Mouse (Mus musculus): ENCODE data around the gene Adipoq. TPM values are rescaled to one million over a fixed set of nuclear protein-coding genes. Genes with fewer than 3 reads are reported as not detected.

Gene Adipoq
- polyA plus RNA-seq, 1 experiment from 2014 or later: not detected

DNA sequence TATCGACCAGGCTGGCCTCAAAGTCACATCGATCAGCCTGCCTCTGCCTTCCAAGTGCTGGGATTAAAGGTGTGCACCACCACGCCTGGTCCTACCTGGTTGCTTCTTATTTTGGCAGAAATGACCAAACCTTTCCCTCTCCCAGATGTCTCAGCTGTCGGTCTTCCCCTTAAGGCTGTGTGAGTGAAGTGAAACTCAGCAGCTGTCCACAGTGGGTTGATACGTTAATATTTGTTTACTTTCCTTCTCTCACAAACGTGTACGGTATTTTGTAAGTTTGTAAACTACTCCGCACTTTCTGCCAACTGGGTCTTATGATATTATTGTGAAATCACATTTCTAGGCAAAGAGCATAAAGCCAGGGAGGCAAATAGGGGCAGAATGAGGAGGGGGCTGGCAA, 3.1 kb downstream of the Adipoq start:
- no peak overlapping the region for H3K4me2 ChIP-seq
- no peak overlapping the region for H3K27ac ChIP-seq (ENCODE audit: low read depth, low read length)
- no peak for ATAC-seq (ENCODE audit: low FRiP score)
- no peaks in the 10 kb centered on the region for H3K36me3 ChIP-seq (ENCODE audit: control insufficient read depth, insufficient read depth, low read length)
- no peak for DNase-seq (ENCODE audit: low spot score, missing footprints)
- WGBS: 84% methylated on average over 8 of the region's 8 CpGs
- no peaks in the 10 kb centered on the region for H3K27me3 ChIP-seq (ENCODE audit: control insufficient read depth, insufficient read depth, low read length)
- H3K4me3 ChIP-seq (ENCODE audit: low read depth, low read length): no peak overlapping the region
- no peak overlapping the region for H3K9ac ChIP-seq (ENCODE audit: low read length)
- no peaks in the 10 kb centered on the region for H3K4me1 ChIP-seq (ENCODE audit: control insufficient read depth, insufficient read depth, low read length)
- H3K9me3 ChIP-seq (ENCODE audit: control insufficient read depth, low read length): no peaks in the 10 kb centered on the region

DNA sequence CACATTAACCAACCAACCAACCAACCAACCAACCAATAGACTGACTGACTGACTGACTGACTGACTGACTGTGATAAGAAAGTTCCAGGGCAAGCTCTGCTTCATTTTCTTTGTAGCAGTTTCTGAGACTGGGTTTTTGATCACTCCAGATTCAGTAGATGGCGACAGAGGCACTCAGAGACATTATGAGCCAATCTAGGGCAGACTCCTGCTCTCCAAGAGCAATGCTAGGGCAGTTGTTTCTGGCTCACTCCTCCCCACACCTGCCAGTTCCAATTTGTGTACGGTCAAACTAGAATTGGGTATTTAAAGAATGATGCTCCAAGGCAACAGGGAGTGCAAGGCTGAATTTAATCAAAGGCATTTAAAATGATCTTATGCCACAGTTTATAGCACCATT, 5.1 kb downstream of the Adipoq start:
- ATAC-seq (ENCODE audit: low FRiP score): no peak
- no peak overlapping the region for H3K9ac ChIP-seq (ENCODE audit: low read length)
- WGBS: 40% methylated on average over 2 of the region's 2 CpGs
- H3K4me3 ChIP-seq (ENCODE audit: low read depth, low read length): no peak overlapping the region
- no peak overlapping the region for H3K4me2 ChIP-seq
- no peaks in the 10 kb centered on the region for H3K4me1 ChIP-seq (ENCODE audit: control insufficient read depth, insufficient read depth, low read length)
- H3K9me3 ChIP-seq (ENCODE audit: control insufficient read depth, low read length): no peaks in the 10 kb centered on the region
- no peaks in the 10 kb centered on the region for H3K36me3 ChIP-seq (ENCODE audit: control insufficient read depth, insufficient read depth, low read length)
- no peaks in the 10 kb centered on the region for H3K27me3 ChIP-seq (ENCODE audit: control insufficient read depth, insufficient read depth, low read length)
- DNase-seq (ENCODE audit: low spot score, missing footprints): no peak
- no peak overlapping the region for H3K27ac ChIP-seq (ENCODE audit: low read depth, low read length)

DNA sequence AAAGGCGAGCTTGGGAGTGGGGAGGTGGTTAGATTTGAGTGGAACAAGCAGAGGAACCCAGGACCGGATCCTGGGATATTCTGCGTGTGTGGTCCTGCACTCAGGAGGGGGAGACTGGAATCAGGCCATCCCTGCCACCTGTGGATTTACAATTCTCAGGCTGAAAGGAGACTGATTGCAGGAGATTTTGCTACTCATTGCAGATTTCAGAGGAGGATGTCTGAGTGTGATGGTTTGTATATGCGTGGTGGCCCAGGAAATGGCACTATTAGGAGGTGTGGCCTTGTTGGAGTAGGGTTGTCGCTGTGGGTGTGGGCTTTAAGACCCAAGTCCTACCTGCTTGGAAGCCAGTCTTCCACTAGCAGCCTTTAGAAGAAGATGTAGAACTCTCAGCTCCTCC, 7.9 kb downstream of the Adipoq start:
- ATAC-seq (ENCODE audit: low FRiP score) (no peak), DNase-seq (ENCODE audit: low spot score, missing footprints) (no peak)
- Histone ChIP-seq H3K9me3 (ENCODE audit: control insufficient read depth, low read length) (no peaks in the 10 kb centered on the region), H3K4me3 (ENCODE audit: low read depth, low read length) (no peak overlapping the region), H3K27ac (ENCODE audit: low read depth, low read length) (no peak overlapping the region), H3K9ac (ENCODE audit: low read length) (no peak overlapping the region), H3K36me3 (ENCODE audit: control insufficient read depth, insufficient read depth, low read length) (no peaks in the 10 kb centered on the region), H3K4me2 (no peak overlapping the region), H3K4me1 (ENCODE audit: control insufficient read depth, insufficient read depth, low read length) (no peaks in the 10 kb centered on the region), H3K27me3 (ENCODE audit: control insufficient read depth, insufficient read depth, low read length) (no peaks in the 10 kb centered on the region)
- 83% methylated on average over 5 of the region's 5 CpGs for WGBS

DNA sequence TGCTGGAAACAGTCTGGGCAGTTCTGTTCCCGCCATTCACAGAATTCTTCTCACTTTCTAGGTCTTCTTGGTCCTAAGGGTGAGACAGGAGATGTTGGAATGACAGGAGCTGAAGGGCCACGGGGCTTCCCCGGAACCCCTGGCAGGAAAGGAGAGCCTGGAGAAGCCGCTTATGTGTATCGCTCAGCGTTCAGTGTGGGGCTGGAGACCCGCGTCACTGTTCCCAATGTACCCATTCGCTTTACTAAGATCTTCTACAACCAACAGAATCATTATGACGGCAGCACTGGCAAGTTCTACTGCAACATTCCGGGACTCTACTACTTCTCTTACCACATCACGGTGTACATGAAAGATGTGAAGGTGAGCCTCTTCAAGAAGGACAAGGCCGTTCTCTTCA, 10.7 kb downstream of the Adipoq start:
- Histone ChIP-seq H3K4me2 (no peak overlapping the region), H3K27me3 (ENCODE audit: control insufficient read depth, insufficient read depth, low read length) (no peaks in the 10 kb centered on the region), H3K36me3 (ENCODE audit: control insufficient read depth, insufficient read depth, low read length) (no peaks in the 10 kb centered on the region), H3K4me3 (ENCODE audit: low read depth, low read length) (no peak overlapping the region), H3K27ac (ENCODE audit: low read depth, low read length) (no peak overlapping the region), H3K9me3 (ENCODE audit: control insufficient read depth, low read length) (no peaks in the 10 kb centered on the region), H3K4me1 (ENCODE audit: control insufficient read depth, insufficient read depth, low read length) (no peaks in the 10 kb centered on the region), H3K9ac (ENCODE audit: low read length) (no peak overlapping the region)
- ATAC-seq (ENCODE audit: low FRiP score) (no peak), DNase-seq (ENCODE audit: low spot score, missing footprints) (no peak)
- WGBS: 93% methylated on average over 13 of the region's 13 CpGs

DNA sequence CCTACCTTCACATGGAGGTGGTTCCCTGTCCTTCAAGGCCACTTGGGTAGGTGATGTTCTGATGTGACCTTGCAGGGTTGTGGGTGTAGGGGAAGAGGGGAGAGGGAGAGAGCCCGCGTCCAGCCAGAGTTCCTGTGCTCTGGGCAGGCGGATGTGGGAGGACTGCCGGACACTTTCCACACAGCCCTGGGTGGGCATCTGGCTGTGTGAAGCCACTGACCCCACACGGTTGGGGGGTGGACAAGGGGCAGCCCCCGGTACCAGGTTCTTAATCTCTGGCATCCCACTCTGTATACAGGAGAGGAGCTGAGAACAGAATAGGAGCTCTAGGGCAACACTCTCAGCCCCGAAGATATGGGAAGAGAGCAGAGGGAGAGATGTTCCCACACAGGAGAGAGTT, 12.0 kb downstream of the Adipoq start:
- no peak for ATAC-seq (ENCODE audit: low FRiP score)
- no peak overlapping the region for H3K4me3 ChIP-seq (ENCODE audit: low read depth, low read length)
- H3K9ac ChIP-seq (ENCODE audit: low read length): no peak overlapping the region
- no peaks in the 10 kb centered on the region for H3K9me3 ChIP-seq (ENCODE audit: control insufficient read depth, low read length)
- no peak overlapping the region for H3K27ac ChIP-seq (ENCODE audit: low read depth, low read length)
- WGBS: 91% methylated on average over 7 of the region's 7 CpGs
- H3K36me3 ChIP-seq (ENCODE audit: control insufficient read depth, insufficient read depth, low read length): no peaks in the 10 kb centered on the region
- no peak overlapping the region for H3K4me2 ChIP-seq
- no peaks in the 10 kb centered on the region for H3K27me3 ChIP-seq (ENCODE audit: control insufficient read depth, insufficient read depth, low read length)
- H3K4me1 ChIP-seq (ENCODE audit: control insufficient read depth, insufficient read depth, low read length): no peaks in the 10 kb centered on the region
- DNase-seq (ENCODE audit: low spot score, missing footprints): no peak

DNA sequence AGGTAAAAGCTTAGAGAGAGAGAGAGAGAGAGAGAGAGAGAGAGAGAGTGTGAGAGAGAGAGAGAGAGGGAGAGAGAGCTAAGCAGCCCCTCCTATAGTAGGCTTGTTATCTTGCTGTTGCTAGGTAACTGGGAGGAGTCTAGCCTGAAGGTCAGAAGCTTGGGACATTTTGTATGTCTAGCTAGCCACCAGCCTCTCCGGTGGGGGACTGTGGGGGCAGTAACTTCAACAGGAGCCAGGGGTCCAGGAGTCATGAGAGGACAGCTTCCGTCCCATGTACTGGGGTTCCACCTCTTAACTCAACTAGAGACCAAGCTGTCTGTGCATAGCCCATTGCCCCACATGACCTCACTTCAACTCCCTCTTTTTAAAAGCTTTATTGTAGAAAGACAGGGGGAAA, 12.6 kb downstream of the Adipoq start:
- no peak for ATAC-seq (ENCODE audit: low FRiP score)
- 67% methylated on average over 2 of the region's 2 CpGs for WGBS
- no peak overlapping the region for H3K4me3 ChIP-seq (ENCODE audit: low read depth, low read length)

DNA sequence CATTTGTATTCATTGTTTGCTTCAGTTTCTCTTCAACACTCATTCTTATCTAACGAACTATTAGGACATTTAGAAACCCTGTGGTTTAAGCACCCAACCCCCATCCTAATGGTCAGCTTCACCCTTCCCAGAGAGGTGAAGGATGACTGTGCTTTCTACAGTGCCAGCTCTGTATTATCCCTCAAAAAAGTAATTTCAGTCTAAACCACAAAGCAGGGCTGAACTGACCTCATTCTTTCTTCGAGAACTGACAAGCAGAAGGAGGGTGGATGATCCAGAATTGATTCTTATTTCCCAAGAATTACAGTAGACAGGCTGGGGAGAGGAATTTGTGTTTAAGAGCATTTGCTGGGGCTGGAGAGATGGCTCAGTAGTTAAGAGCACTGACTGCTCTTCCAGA, 13.4 kb downstream of the Adipoq start:
- H3K9me3 ChIP-seq (ENCODE audit: control insufficient read depth, low read length): no peaks in the 10 kb centered on the region
- no peak overlapping the region for H3K27ac ChIP-seq (ENCODE audit: low read depth, low read length)
- no peaks in the 10 kb centered on the region for H3K27me3 ChIP-seq (ENCODE audit: control insufficient read depth, insufficient read depth, low read length)
- no peak for ATAC-seq (ENCODE audit: low FRiP score)
- DNase-seq (ENCODE audit: low spot score, missing footprints): no peak
- H3K4me1 ChIP-seq (ENCODE audit: control insufficient read depth, insufficient read depth, low read length): no peaks in the 10 kb centered on the region
- no peak overlapping the region for H3K4me2 ChIP-seq
- WGBS: 77% methylated on average over 2 of the region's 2 CpGs
- no peak overlapping the region for H3K9ac ChIP-seq (ENCODE audit: low read length)
- H3K4me3 ChIP-seq (ENCODE audit: low read depth, low read length): no peak overlapping the region
- H3K36me3 ChIP-seq (ENCODE audit: control insufficient read depth, insufficient read depth, low read length): no peaks in the 10 kb centered on the region

More for the DNA sequence above, 12.6 kb downstream of the Adipoq start:
- Histone ChIP-seq H3K9ac (ENCODE audit: low read length) (no peak overlapping the region), H3K4me1 (ENCODE audit: control insufficient read depth, insufficient read depth, low read length) (no peaks in the 10 kb centered on the region), H3K27ac (ENCODE audit: low read depth, low read length) (no peak overlapping the region), H3K4me2 (no peak overlapping the region), H3K36me3 (ENCODE audit: control insufficient read depth, insufficient read depth, low read length) (no peaks in the 10 kb centered on the region), H3K27me3 (ENCODE audit: control insufficient read depth, insufficient read depth, low read length) (no peaks in the 10 kb centered on the region), H3K9me3 (ENCODE audit: control insufficient read depth, low read length) (no peaks in the 10 kb centered on the region)
- DNase-seq (ENCODE audit: low spot score, missing footprints): no peak

DNA sequence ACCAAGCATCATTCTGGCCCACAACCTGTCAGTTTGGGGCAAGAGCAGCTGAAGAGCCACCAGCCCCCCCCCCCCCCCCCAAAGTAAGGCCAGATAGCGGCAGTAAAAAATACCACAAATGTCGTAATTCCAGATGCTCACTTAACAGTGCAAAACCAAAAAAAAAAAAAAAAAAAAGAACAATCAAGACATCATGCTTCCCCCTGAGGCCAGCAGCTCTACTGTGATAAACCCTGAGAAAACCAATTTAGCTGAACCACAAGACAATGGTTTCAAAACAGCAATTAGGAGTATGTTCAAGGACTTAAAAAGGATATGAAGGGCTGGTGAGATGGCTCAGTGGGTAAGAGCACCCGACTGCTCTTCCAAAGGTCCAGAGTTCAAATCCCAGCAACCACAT, 15.8 kb downstream of the Adipoq start:
- ATAC-seq (ENCODE audit: low FRiP score): no peak
- H3K36me3 ChIP-seq (ENCODE audit: control insufficient read depth, insufficient read depth, low read length): no peaks in the 10 kb centered on the region

DNA sequence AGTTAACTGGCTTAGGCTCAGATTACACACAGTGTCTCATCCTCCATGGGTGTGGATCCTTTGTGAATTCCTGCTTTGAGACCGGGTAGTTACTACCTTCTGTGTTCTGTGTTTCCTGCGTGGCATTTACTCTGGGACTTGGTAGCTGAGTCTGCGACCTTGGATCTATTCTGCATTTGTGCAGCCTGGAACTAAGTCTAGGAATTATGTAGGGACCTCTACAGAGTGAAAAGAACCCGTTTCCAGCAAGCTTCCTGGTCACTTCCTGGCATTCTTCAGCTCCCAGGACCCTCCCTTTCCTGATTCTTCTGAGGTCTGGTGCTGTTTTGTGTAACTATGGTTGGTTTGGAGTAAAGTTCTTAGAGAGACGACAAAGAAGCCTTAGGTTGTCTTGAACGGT, 18.1 kb downstream of the Adipoq start:
- H3K36me3 ChIP-seq (ENCODE audit: control insufficient read depth, insufficient read depth, low read length): no peaks in the 10 kb centered on the region
- WGBS: 68% methylated on average over 6 of the region's 6 CpGs
- H3K4me1 ChIP-seq (ENCODE audit: control insufficient read depth, insufficient read depth, low read length): no peaks in the 10 kb centered on the region
- H3K27me3 ChIP-seq (ENCODE audit: control insufficient read depth, insufficient read depth, low read length): no peaks in the 10 kb centered on the region
- H3K9ac ChIP-seq (ENCODE audit: low read length): no peak overlapping the region
- no peak for ATAC-seq (ENCODE audit: low FRiP score)
- DNase-seq (ENCODE audit: low spot score, missing footprints): no peak
- no peaks in the 10 kb centered on the region for H3K9me3 ChIP-seq (ENCODE audit: control insufficient read depth, low read length)
- H3K4me3 ChIP-seq (ENCODE audit: low read depth, low read length): no peak overlapping the region
- H3K4me2 ChIP-seq: no peak overlapping the region
- no peak overlapping the region for H3K27ac ChIP-seq (ENCODE audit: low read depth, low read length)

More for the DNA sequence above, 15.8 kb downstream of the Adipoq start:
- DNase-seq (ENCODE audit: low spot score, missing footprints): no peak
- Histone ChIP-seq H3K9ac (ENCODE audit: low read length) (no peak overlapping the region), H3K4me1 (ENCODE audit: control insufficient read depth, insufficient read depth, low read length) (no peaks in the 10 kb centered on the region), H3K4me3 (ENCODE audit: low read depth, low read length) (no peak overlapping the region), H3K27ac (ENCODE audit: low read depth, low read length) (no peak overlapping the region), H3K4me2 (no peak overlapping the region), H3K9me3 (ENCODE audit: control insufficient read depth, low read length) (no peaks in the 10 kb centered on the region), H3K27me3 (ENCODE audit: control insufficient read depth, insufficient read depth, low read length) (no peaks in the 10 kb centered on the region)
- WGBS: 99% methylated on average over 3 of the region's 3 CpGs

DNA sequence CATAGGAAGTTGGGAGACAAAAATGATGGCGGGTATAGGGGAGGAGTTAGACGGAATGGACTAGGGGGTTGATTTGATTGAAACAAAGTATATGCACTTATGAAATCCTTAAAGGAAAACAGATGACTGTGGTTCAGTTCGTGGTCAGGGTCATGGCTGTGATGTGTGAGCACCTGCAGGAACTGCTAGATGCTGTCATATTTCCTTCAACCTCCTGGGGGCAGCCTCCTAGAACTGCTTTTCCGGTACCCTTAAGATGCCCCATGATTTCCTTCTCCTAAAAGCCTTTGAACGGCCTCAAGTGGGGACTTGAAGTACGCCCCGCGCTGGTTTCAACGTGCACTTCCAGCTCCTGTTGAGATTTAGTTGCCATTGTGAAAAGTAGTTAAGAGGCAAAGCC, 19.1 kb downstream of the Adipoq start:
- Histone ChIP-seq H3K9ac (ENCODE audit: low read length) (no peak overlapping the region), H3K4me2 (no peak overlapping the region), H3K4me1 (ENCODE audit: control insufficient read depth, insufficient read depth, low read length) (no peaks in the 10 kb centered on the region), H3K27ac (ENCODE audit: low read depth, low read length) (no peak overlapping the region), H3K36me3 (ENCODE audit: control insufficient read depth, insufficient read depth, low read length) (no peaks in the 10 kb centered on the region), H3K4me3 (ENCODE audit: low read depth, low read length) (no peak overlapping the region), H3K27me3 (ENCODE audit: control insufficient read depth, insufficient read depth, low read length) (no peaks in the 10 kb centered on the region), H3K9me3 (ENCODE audit: control insufficient read depth, low read length) (no peaks in the 10 kb centered on the region)
- WGBS: 65% methylated on average over 9 of the region's 9 CpGs
- no peak for DNase-seq (ENCODE audit: low spot score, missing footprints)
- ATAC-seq (ENCODE audit: low FRiP score): no peak
